Mouse (Mus musculus) hindbrain, embryonic 16.5 days (tissue): ENCODE measurements around the gene Adh7. TPM values are rescaled to one million over a fixed set of nuclear protein-coding genes. Genes with fewer than 3 reads are reported as not detected.

Experiments used
- ATAC-seq: fragments of 200-750 bp; cut with Nextera tagmentation; 2 replicates; pipeline ENCODE4 v1.8.0; 2017; ENCODE audit warnings: moderate TSS enrichment, moderate library complexity
- H3K27ac ChIP-seq: fragments of 300-500 bp; sonication (generic); 2 replicates; pipeline ENCODE4 v1.5.1; 2014; ENCODE audit warnings: low read depth, mild to moderate bottlenecking, control low read depth, low read length, moderate library complexity
- H3K27me3 ChIP-seq: fragments of 300-500 bp; sonication (generic); replicated peaks from 2 replicates; pipeline ENCODE4 v1.6.1; 2014; ENCODE audit warnings: low read length; ENCODE audit not compliant: control insufficient read depth, insufficient read depth
- H3K36me3 ChIP-seq: fragments of 300-500 bp; sonication (generic); 2 replicates; pipeline ENCODE4 v1.6.1; 2014; ENCODE audit warnings: mild to moderate bottlenecking, low read length, moderate library complexity, mixed read lengths; ENCODE audit not compliant: control insufficient read depth, insufficient read depth
- H3K4me1 ChIP-seq: fragments of 300-500 bp; sonication (generic); 2 replicates; pipeline ENCODE4 v1.6.1; 2014; ENCODE audit warnings: low read depth, low read length; ENCODE audit not compliant: control insufficient read depth, insufficient read depth
- H3K4me2 ChIP-seq: fragments of 300-500 bp; sonication (generic); 2 replicates; pipeline ENCODE4 v1.6.1; 2014; ENCODE audit warnings: mild to moderate bottlenecking, low read length, control low read depth, moderate library complexity
- H3K4me3 ChIP-seq: fragments of 300-500 bp; sonication (generic); 2 replicates; pipeline ENCODE4 v1.5.1; 2014; ENCODE audit warnings: mild to moderate bottlenecking, low read length, control low read depth, moderate library complexity
- H3K9ac ChIP-seq: fragments of 300-500 bp; sonication (generic); 2 replicates; pipeline ENCODE4 v1.6.1; 2014; ENCODE audit warnings: low read depth, mild to moderate bottlenecking, control low read depth, low read length, moderate library complexity
- H3K9me3 ChIP-seq: fragments of 300-500 bp; sonication (generic); 2 replicates; pipeline ENCODE4 v1.6.1; 2014; ENCODE audit warnings: mild to moderate bottlenecking, low read length, moderate library complexity; ENCODE audit not compliant: control insufficient read depth
- WGBS: fragments of 180-500 bp; shearing (Covaris S2); extraction: QIAGEN DNeasy Blood & Tissue Kit; methylation state at CpG from one replicate; pipeline ENCODE4 v1.1.7; 2014; 5-methylcytosine and 5-hydroxymethylcytosine counted together
- polyA plus RNA-seq: library from polyadenylated mRNA; unstranded; fragments of >200 nt; fragmentation: Nextera tagmentation; extraction: Ambion mirVana; gene quantifications from 2 replicates; pipeline ENCODE4 v1.2.1, GENCODE M21; 2015

Adh7 gene
- polyA plus RNA-seq, 1 experiment from 2014 or later: 0.96 TPM

DNA sequence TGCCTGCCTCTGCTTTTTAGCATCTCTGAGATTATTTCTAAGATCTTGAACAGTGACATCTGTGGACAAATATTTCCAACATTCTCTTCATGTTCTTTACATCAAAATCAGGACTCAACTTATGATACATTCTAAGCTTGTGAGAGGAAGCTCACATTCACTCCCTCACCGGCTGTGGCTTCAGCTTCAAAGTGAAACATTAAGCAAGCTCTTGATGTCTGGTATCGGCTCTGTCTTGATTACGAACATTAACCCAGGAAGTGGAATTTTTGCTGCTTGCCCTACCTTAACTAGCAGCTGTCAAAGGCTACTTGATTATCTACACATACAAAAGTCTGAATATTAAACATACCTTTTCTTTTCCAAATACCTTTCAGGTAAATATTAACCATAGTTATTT is 57.5 kb downstream of the Adh7 start:
- H3K36me3 ChIP-seq: no peaks in the 10 kb centered on the region
- WGBS: 91% methylated on average over 3 of the region's 3 CpGs
- H3K4me2 ChIP-seq: no peak overlapping the region
- H3K9ac ChIP-seq: no peak overlapping the region
- no peak overlapping the region for H3K4me3 ChIP-seq
- no peak for ATAC-seq
- H3K4me1 ChIP-seq: no peaks in the 10 kb centered on the region
- H3K27ac ChIP-seq: no peak overlapping the region
- no peaks in the 10 kb centered on the region for H3K27me3 ChIP-seq
- no peaks in the 10 kb centered on the region for H3K9me3 ChIP-seq

DNA sequence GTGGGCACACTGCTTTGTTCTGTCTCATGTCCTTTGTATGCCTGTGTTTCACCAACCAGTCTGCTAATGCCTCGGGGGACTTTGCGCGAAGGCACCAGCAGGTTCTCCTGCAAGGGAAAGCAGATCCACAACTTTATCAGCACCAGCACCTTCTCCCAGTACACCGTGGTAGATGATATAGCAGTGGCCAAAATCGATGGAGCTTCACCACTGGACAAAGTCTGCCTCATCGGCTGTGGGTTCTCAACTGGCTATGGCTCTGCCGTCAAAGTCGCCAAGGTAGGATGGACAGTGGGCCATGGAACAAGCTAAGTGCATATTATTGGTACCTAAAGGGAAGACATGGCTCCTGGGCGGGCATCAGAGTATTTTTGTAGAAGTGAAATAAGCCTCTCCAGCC is 65.0 kb downstream of the Adh7 start:
- Histone ChIP-seq H3K4me1 (no peaks in the 10 kb centered on the region), H3K36me3 (no peaks in the 10 kb centered on the region), H3K27ac (no peak overlapping the region), H3K9me3 (no peaks in the 10 kb centered on the region), H3K9ac (no peak overlapping the region), H3K4me3 (no peak overlapping the region), H3K4me2 (no peak overlapping the region), H3K27me3 (no peaks in the 10 kb centered on the region)
- ATAC-seq: no peak
- WGBS: 63% methylated on average over 9 of the region's 9 CpGs

Other genes with a start within 250 kb of the Adh7 start
- 3.0 and 3.1 TPM in 2 replicates for gene Dapp1, start 236.2 kb upstream of the Adh7 start, polyA plus RNA-seq
- gene 1110002E22Rik, start 152.7 kb upstream of the Adh7 start, polyA plus RNA-seq: 0.06 and 0.40 TPM in 2 replicates
- gene Gm5105, start 150.4 kb upstream of the Adh7 start, polyA plus RNA-seq: 0.10 and 0.20 TPM in 2 replicates
- 6.4 and 7.9 TPM in 2 replicates for gene Trmt10a, start 74.3 kb upstream of the Adh7 start, polyA plus RNA-seq
- 8.4 and 8.5 TPM in 2 replicates for gene Mttp, start 72.8 kb upstream of the Adh7 start, polyA plus RNA-seq
- gene 4930579F01Rik, start 23.9 kb upstream of the Adh7 start, polyA plus RNA-seq: not detected in 2 replicates
- gene Adh1, start 43.2 kb downstream of the Adh7 start, polyA plus RNA-seq: 1.4 and 1.7 TPM in 2 replicates
- not detected in 2 replicates for gene Adh6a, start 95.5 kb downstream of the Adh7 start, polyA plus RNA-seq
- gene Adh6b, start 124.0 kb downstream of the Adh7 start, polyA plus RNA-seq: 0.17 TPM in 1 of 2 replicates, not detected in the other
- gene Adh4, start 197.7 kb downstream of the Adh7 start, polyA plus RNA-seq: not detected in 2 replicates
- gene Adh5, start 225.3 kb downstream of the Adh7 start, polyA plus RNA-seq: 190 and 191 TPM in 2 replicates